Mouse (Mus musculus) brain, embryonic 18.5 days (tissue): ENCODE results near the gene Card19.

Source experiments
- DNase-seq: peaks from one replicate; pipeline ENCODE4 v3.0.0-alpha.2; 2012; ENCODE audit warnings: low read depth, low spot score

Card19 gene

DNA sequence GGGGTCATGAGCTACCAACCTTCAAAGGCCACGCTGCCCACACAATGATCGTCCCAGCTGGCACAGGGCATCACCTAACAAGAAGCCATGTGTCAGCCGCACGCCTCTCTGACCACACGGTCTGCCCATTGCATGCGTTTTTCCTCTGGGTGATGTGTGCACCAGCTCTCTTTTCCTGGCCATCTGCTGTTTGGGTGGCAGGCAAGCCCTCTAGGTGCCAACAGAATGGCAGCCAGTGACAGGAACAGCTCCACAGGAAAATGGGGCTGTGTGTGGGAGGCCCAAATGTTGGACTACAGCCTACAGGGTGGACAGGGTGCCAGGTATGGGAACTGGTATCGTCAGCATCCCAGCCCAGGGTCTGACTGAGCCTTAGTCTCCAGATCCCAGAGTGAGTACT is 43.5 kb downstream of the Card19 start:
- DNase-seq = no peak

DNA sequence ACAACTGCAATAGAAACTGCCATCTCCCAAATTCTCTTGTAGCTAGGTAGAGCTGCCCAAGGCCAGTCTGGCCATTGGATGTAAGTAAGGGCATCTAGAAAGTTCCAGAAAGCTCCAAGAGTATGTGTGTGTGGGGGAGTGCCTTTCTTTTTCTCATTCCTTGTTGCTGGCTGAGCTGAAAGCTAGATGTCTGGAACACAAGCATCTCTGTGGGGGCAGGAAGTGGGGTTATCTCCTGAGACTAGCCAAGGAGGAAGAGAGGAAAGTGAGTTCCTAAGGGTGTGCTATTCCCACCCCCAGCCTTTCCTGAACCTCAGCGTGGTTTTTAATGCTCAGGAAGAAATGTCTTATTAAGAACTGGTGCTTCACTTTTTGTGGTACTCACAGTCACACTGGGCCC is 44.1 kb downstream of the Card19 start:
- no peak for DNase-seq

DNA sequence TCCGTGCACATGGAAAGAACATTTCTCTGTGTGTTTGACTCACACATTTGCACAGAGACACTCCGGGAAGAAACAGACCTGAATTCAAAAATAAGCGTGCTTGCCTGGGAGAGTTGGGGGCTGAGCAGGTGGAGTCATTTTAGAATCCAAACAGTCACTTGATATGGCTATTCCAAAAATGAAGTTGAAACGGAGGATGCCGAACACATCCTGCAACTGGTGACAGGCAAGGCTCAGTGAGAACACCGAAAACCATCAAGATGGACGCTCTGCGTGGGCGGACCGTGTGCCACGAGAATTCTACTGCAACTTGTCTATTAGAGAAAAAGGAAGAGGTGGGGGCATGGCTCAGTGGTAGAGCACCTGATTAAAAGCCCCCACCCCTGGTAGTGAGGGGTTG is 45.2 kb downstream of the Card19 start:
- no peak for DNase-seq

DNA sequence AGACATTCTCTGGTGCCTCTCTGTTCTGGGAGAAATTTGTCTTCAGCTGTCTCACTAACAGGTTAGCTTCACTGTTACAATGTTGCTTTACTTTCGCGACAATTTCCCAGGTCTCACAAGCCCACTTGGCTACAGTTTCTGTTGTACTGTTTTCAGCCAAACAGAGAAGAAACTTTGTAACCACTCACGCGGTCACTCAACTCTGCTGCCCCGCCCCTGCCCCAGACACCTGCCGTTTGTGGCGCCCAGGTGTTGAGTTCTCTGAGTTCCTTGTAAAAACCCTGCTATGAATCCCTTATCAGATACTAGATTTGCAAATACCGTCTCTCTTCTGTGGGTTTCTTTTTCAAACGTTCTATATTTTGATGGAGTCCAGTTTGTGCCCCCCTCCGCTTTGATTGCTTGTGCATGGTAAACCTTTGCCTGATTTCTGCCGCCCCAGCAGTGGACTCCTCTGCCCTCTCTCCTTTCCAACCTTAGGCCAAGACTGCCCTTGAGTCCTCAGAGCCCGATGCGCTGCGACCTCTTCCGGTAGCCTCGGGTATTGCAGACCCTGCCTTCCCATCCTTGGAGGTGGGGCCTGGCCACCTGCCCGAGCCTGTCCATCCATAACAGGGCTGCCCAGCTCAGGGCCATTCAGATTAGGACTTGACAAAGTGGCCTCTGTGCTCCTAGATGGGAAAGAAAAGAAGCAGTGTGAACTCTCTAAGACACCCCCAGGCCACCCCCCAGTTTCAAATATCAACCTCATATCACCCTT is 46.2 kb downstream of the Card19 start:
- no peak for DNase-seq

DNA sequence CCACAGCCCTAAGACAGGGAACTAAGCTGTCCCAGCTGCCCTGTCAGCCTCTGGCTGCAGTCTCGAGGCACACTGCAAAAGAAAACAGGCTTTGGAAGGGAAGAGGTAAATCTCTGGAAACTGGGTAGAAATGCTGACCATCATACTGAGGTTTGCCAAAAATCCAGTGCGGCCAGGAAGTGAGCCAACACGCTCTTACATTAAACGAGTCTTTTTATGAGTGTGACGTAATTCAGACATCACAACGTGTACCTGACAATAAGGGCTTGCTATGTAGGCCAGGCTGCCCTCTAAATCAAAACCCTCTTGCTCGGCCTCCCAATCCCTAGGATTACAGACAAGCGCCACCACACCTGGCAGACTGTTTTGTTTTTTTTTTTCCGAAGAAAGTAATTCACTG is 48.8 kb downstream of the Card19 start:
- no peak for DNase-seq

DNA sequence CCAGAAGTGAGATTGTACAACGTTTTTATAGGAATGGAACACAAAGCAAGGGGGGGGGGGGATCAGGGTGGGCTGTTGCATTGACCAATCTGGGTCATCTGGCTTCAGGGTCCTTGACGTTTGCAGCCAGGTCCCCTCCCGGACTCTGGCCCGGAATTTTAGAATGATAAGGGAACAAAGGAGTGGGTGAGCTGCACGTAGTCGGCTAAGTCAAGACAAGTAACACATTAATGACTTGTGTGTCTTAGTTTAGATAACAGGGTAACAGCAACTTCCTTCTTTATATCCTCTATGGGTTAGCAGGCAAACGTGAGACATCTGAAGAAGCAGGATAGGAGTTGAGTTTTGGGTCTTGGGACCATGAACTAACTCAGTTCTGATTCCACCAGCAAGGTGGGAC is 52.2 kb downstream of the Card19 start:
- DNase-seq = no peak

DNA sequence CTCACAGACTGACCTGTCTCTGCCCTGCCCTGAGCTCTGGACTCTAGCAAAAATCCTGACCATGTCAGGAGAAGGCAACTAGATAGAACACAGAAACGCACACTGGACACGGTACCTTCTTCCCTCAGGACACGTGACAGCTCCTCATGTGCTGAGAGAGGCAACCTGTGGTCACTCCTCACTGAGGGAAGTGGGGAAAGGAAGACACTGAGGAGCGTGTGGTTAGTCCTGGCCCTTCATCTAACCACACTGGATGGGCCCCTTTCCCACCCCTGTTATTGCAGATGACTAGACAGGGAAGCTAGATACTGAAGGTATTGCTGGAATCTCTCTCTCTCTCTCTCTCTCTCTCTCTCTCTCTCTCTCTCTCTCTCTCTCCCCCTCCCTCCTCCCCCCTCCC is 53.1 kb downstream of the Card19 start:
- DNase-seq = no peak

DNA sequence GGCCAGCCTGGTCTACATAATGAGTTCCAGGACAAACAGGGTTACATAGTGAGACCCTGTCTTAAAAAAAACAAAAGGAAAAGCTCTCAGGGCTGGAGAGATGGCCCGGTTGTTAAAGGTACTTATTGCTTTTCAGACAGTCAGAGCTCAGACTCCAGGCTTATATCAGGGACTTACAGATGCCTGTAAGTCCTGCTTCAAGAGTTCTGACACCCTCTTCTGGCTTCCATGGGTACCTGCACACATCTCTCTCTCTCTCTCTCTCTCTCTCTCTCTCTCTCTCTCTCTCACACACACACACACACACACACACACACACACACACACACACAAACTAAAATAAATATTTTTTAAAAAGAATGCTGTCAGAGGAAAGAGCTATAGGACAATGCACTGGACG is 54.6 kb downstream of the Card19 start:
- DNase-seq = no peak

DNA sequence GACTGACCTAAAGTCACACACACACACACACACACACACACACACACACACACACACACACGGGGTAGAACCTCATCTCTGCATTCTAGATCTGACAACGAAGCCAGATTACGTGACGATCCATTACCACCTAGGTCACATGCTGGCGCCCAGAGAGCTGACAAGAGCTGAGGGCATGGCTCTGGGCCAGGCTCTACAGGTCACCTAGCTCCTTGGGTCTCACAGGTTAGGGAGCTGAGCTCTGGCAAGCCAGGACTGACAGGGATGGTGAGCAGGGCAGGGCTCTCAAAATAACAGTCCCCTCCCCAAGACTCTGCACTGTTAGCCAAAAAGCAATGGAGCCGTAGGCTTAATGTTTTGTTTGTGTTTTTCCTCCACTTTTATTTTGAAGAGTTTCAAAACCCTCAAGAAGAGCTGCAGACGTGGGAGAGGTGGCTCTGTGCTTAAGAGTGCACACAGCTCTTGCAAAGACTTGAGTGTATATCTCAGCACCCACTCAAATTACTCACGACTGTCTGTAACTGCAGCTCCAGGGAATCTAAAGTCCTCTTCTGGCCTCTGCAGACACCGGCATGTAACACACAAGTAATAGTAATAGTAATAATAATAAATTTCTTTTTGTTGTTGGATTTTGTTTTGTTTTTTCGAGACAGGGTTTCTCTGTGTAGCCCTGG is 57.7 kb downstream of the Card19 start:
- no peak for DNase-seq

DNA sequence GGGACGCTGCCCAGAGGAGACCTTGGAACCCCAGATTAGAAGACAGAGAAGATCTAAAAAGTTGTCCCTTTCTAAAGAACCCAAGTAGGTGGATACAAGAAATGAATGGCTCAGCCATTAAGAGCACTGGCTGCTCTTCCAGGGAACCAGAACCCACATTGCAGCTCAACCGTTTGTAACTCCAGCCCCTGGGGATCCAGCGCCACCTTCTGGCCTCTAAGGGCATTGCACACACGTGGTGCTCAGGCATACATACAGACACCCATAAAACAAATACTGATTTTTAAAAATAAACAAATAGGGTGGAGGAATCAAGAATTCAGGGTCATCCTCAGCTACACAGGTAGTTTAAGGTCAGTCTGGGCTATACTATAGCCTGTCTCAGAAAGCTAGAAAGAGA is 59.2 kb downstream of the Card19 start:
- no peak for DNase-seq

DNA sequence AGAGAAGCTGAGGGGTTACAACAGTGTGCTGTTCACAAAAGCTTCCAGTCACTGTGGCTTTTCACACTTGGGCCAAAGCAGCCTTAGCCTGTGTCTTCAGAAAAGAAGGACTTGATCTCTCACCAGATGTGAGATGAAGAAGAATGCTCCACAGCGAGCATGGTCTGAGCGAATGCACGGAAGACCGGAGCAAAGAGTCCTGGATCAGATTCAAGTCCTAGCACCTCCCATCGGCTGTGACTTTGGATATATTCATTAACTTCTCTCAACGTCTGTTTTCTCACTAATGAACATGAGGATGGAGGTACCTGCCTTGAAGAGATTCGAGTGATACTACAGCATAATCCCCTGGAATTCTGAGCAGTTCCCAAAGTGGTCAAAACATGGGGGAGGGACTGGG is 61.2 kb downstream of the Card19 start:
- DNase-seq = no peak

DNA sequence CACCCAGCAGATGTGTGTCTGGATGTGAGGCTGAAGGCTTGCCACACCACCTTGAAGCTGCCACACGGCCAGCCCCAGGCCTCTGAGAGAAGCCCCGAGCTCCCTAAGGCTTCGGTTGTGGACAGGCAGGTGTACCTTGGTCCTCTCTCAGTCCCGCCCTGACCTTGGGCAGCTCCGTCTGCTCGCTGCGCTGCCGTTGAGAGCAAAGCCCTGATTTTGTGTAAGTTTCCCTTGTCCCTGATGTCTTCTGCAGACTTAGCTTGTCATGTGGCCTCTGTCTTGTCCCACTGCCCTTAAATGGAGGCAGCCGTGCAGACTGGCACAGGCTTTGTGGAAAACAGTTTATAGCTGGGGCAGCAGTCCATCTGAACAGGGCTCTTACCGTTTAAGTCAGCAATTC is 61.8 kb downstream of the Card19 start:
- no peak for DNase-seq
